In the genomic region with DNA sequence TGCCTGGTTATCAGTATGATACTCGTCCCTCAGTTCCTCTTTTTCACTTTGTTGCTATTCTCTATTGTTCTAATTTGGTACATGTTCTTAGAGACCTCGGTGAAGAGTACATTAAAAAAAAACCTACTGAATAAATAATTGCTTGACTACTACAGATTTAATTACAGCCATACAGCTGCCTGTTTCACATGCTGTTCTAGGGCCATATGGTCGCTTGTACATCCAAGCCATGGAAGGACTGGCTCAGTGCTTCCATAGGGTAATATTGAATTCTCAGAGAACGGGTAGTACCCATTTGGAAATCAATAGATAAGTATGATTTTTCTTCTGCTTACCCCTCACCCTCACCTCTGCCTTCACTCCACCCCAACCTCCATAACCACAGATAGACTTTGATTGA, we compare ENCODE assay signal across 19 mouse cellular contexts.
DNase-seq lines count a peak whose midpoint lies in the region; ATAC-seq and TF ChIP-seq lines count a peak whose summit lies in the region.
"Had no signal": no experiment of that assay in that cellular context is flagged by ENCODE, and none has a peak within 500 bp of the region (broad histone marks: within the 10 kb centered on the region; RNA-seq: fewer than 3 reads in every experiment).

No protein-coding gene starts in this region.

- H3K27me3 ChIP-seq in forebrain, embryonic 14.5 days (replicated peaks; ENCODE audit: control insufficient read depth, insufficient read depth, low read length), result no peaks in the 10 kb centered on the region
- no peaks in the 10 kb centered on the region for H3K27me3 ChIP-seq in forebrain, embryonic 10.5 days (ENCODE audit: poor library complexity, severe bottlenecking)
- H3K27me3 ChIP-seq in embryonic facial prominence, embryonic 10.5 days (replicated peaks; ENCODE audit: low read depth, poor library complexity, severe bottlenecking), result no peaks in the 10 kb centered on the region
- H3K27me3 ChIP-seq: embryonic facial prominence, embryonic 15.5 days; hindbrain, embryonic 13.5 days; Patski had no signal

- no peak for TF ChIP-seq CTCF in layer of hippocampus, adult 2 months (conservative IDR thresholded peaks at IDR 0.05)

- no peak overlapping the region for H3K4me3 ChIP-seq in forebrain, embryonic 14.5 days (ENCODE audit: low read depth, low read length)
- H3K4me3 ChIP-seq in forebrain, embryonic 10.5 days, result no peak overlapping the region
- H3K4me3 ChIP-seq in layer of hippocampus, adult 2 months, result no peak overlapping the region
- no peak overlapping the region for H3K4me3 ChIP-seq in embryonic facial prominence, embryonic 10.5 days
- H3K4me3 ChIP-seq: embryonic facial prominence, embryonic 15.5 days; erythroblast, embryonic 14.5 days; gastrocnemius, adult 2 months; hindbrain, embryonic 13.5 days had no signal

- no peaks in the 10 kb centered on the region for H3K4me1 ChIP-seq in forebrain, embryonic 14.5 days (ENCODE audit: control insufficient read depth, insufficient read depth, low read length)
- H3K4me1 ChIP-seq in forebrain, embryonic 10.5 days, result peaks cover 19% of the 10 kb centered on the region
- H3K4me1 ChIP-seq in embryonic facial prominence, embryonic 10.5 days, result peaks cover 10% of the 10 kb centered on the region
- H3K4me1 ChIP-seq: embryonic facial prominence, embryonic 15.5 days; hindbrain, embryonic 13.5 days had no signal

- no peak overlapping the region for H3K4me2 ChIP-seq in forebrain, embryonic 14.5 days (ENCODE audit: low read length)
- H3K4me2 ChIP-seq: embryonic facial prominence, embryonic 15.5 days; hindbrain, embryonic 13.5 days had no signal

- H3K27ac ChIP-seq in forebrain, embryonic 14.5 days (ENCODE audit: low read depth, low read length), result no peak overlapping the region
- no peak overlapping the region for H3K27ac ChIP-seq in forebrain, embryonic 10.5 days
- H3K27ac ChIP-seq in layer of hippocampus, adult 2 months, result peak overlapping the region; percentile 84
- no peak overlapping the region for H3K27ac ChIP-seq in embryonic facial prominence, embryonic 10.5 days (replicated peaks)
- H3K27ac ChIP-seq: embryonic facial prominence, embryonic 15.5 days; gastrocnemius, adult 2 months; hindbrain, embryonic 13.5 days; hindbrain, postnatal 0 days had no signal

- ATAC-seq in forebrain, embryonic 14.5 days, result 0 out of 2 replicates have a peak, but pooled peaks have one; percentile 57
- ATAC-seq: activated CD4-positive, CD25-positive, alpha-beta regulatory T cell, adult 4 months; hindbrain, postnatal 0 days; Patski had no signal

- H3K36me3 ChIP-seq in forebrain, embryonic 14.5 days (ENCODE audit: control insufficient read depth, insufficient read depth, low read length), result no peaks in the 10 kb centered on the region
- H3K36me3 ChIP-seq in forebrain, embryonic 10.5 days (replicated peaks), result no peaks in the 10 kb centered on the region
- no peaks in the 10 kb centered on the region for H3K36me3 ChIP-seq in embryonic facial prominence, embryonic 10.5 days (replicated peaks)
- H3K36me3 ChIP-seq: embryonic facial prominence, embryonic 15.5 days; hindbrain, embryonic 13.5 days had no signal

- WGBS in forebrain, embryonic 14.5 days, result 55% methylated on average over 4 of the region's 4 CpGs
- WGBS in forebrain, embryonic 10.5 days, result 86% methylated on average over 4 of the region's 4 CpGs
- WGBS in embryonic facial prominence, embryonic 10.5 days, result 81% methylated on average over 4 of the region's 4 CpGs

- no peak overlapping the region for H3K9ac ChIP-seq in forebrain, embryonic 14.5 days (ENCODE audit: low read length)
- H3K9ac ChIP-seq: embryonic facial prominence, embryonic 15.5 days; hindbrain, embryonic 13.5 days had no signal

- DNase-seq in forebrain, embryonic 14.5 days (ENCODE audit: low spot score), result peak; percentile 29
- no peak for DNase-seq in forebrain, embryonic 10.5 days (ENCODE audit: extremely low spot score, low spot score)
- peak; percentile 32 to 42 for DNase-seq in layer of hippocampus, adult 2 months (ENCODE audit: low spot score in 2 of 2)
- no peak for DNase-seq in layer of hippocampus, postnatal 25 days (ENCODE audit: extremely low spot score in 1 of 2, low spot score in 1 of 2)
- DNase-seq in layer of hippocampus, adult 9-11 months, result peak; percentile 58
- no peak for DNase-seq in heart, postnatal 4 days
- DNase-seq in embryonic facial prominence, embryonic 10.5 days (ENCODE audit: low spot score), result no peak
- DNase-seq: adrenal gland, postnatal 14 days; cerebellum, adult 9-11 months; cerebellum, postnatal 36 days; gastrocnemius, adult 2 months; gastrocnemius, postnatal 25 days; heart, postnatal 10 days had no signal

- H3K9me3 ChIP-seq in forebrain, embryonic 14.5 days (replicated peaks; ENCODE audit: control insufficient read depth, low read length), result no peaks in the 10 kb centered on the region
- no peaks in the 10 kb centered on the region for H3K9me3 ChIP-seq in forebrain, embryonic 10.5 days
- H3K9me3 ChIP-seq in embryonic facial prominence, embryonic 10.5 days, result no peaks in the 10 kb centered on the region
- H3K9me3 ChIP-seq: embryonic facial prominence, embryonic 15.5 days; hindbrain, embryonic 13.5 days had no signal

Comparison
In these comparisons a context has a peak if more than half of its experiments do, and no peak if none do; other contexts are left out.
1. DNase-seq: peak in forebrain, embryonic 14.5 days (single experiment), layer of hippocampus, adult 2 months (2 of 2) and layer of hippocampus, adult 9-11 months (single experiment); none in forebrain, embryonic 10.5 days (single experiment), layer of hippocampus, postnatal 25 days (0 of 2), heart, postnatal 4 days (single experiment) and embryonic facial prominence, embryonic 10.5 days (single experiment).